Comparison of ENCODE assay signal across 8 mouse cellular contexts in genomic region chr11:59226787-59227603, GRCm38 (mm10). TPM values are rescaled to one million over a fixed set of nuclear protein-coding genes. Genes with fewer than 3 reads are reported as not detected.
DNase-seq lines count a peak whose midpoint lies in the region; ATAC-seq and TF ChIP-seq lines count a peak whose summit lies in the region.

No protein-coding gene starts in this region.

- H3K9ac ChIP-seq in lung, embryonic 14.5 days: peak overlapping the region; percentile 100
- peak overlapping the region; percentile 97 for H3K9ac ChIP-seq in embryonic facial prominence, embryonic 12.5 days
- H3K9ac ChIP-seq in lung, embryonic 15.5 days: peak overlapping the region; percentile 99
- H3K9ac ChIP-seq in stomach, postnatal 0 days (ENCODE audit: low read length): peak overlapping the region; percentile 100

- DNase-seq in lung, embryonic 14.5 days: peak; percentile 52
- no peak for DNase-seq in lung, postnatal 14 days
- peak; percentile 60 for DNase-seq in induced T-regulatory cell, adult 2 months (ENCODE audit: low read depth)
- peak; percentile 29 for DNase-seq in stomach, postnatal 0 days (ENCODE audit: low spot score)
- no peak for DNase-seq in cerebellum, postnatal 25 days
- DNase-seq in urinary bladder, postnatal 14 days (ENCODE audit: low spot score): no peak

- peak overlapping the region; percentile 100 for H3K4me3 ChIP-seq in lung, embryonic 14.5 days (ENCODE audit: low read depth, low read length)
- H3K4me3 ChIP-seq in embryonic facial prominence, embryonic 12.5 days: peak overlapping the region; percentile 77
- peak overlapping the region; percentile 96 for H3K4me3 ChIP-seq in lung, embryonic 15.5 days
- peak overlapping the region; percentile 100 for H3K4me3 ChIP-seq in stomach, postnatal 0 days (ENCODE audit: low read depth, low read length)

- H3K36me3 ChIP-seq in lung, embryonic 14.5 days (ENCODE audit: insufficient read depth): peaks cover 15% of the 10 kb centered on the region; the same call in 1 of the 2 replicates
- H3K36me3 ChIP-seq in embryonic facial prominence, embryonic 12.5 days: no peaks in the 10 kb centered on the region
- no peaks in the 10 kb centered on the region for H3K36me3 ChIP-seq in lung, embryonic 15.5 days
- H3K36me3 ChIP-seq in stomach, postnatal 0 days (ENCODE audit: control insufficient read depth, insufficient read depth, low read length): no peaks in the 10 kb centered on the region

- no peak for TF ChIP-seq EP300 in stomach, postnatal 0 days (optimal IDR thresholded peaks at IDR 0.05)

- H3K9me3 ChIP-seq in lung, embryonic 14.5 days (ENCODE audit: low read depth, low read length): no peaks in the 10 kb centered on the region
- no peaks in the 10 kb centered on the region for H3K9me3 ChIP-seq in embryonic facial prominence, embryonic 12.5 days
- no peaks in the 10 kb centered on the region for H3K9me3 ChIP-seq in lung, embryonic 15.5 days
- H3K9me3 ChIP-seq in stomach, postnatal 0 days (ENCODE audit: control insufficient read depth, low read length): no peaks in the 10 kb centered on the region

- 1% methylated on average over 21 of the region's 21 CpGs for WGBS in lung, embryonic 14.5 days
- WGBS in embryonic facial prominence, embryonic 12.5 days: 4% methylated on average over 21 of the region's 21 CpGs
- 2% methylated on average over 21 of the region's 21 CpGs for WGBS in lung, embryonic 15.5 days
- 2% methylated on average over 21 of the region's 21 CpGs for WGBS in stomach, postnatal 0 days

- H3K27me3 ChIP-seq in lung, embryonic 14.5 days (ENCODE audit: insufficient read depth, low read length): no peaks in the 10 kb centered on the region
- no peaks in the 10 kb centered on the region for H3K27me3 ChIP-seq in embryonic facial prominence, embryonic 12.5 days
- no peaks in the 10 kb centered on the region for H3K27me3 ChIP-seq in lung, embryonic 15.5 days
- no peaks in the 10 kb centered on the region for H3K27me3 ChIP-seq in stomach, postnatal 0 days (ENCODE audit: control insufficient read depth, insufficient read depth, low read length)

- H3K4me1 ChIP-seq in lung, embryonic 14.5 days (ENCODE audit: insufficient read depth): peaks cover 22% of the 10 kb centered on the region
- H3K4me1 ChIP-seq in embryonic facial prominence, embryonic 12.5 days: peaks cover 35% of the 10 kb centered on the region
- H3K4me1 ChIP-seq in lung, embryonic 15.5 days: peaks cover 48% of the 10 kb centered on the region
- peaks cover 14% of the 10 kb centered on the region for H3K4me1 ChIP-seq in stomach, postnatal 0 days (replicated peaks; ENCODE audit: control insufficient read depth, insufficient read depth)

- TF ChIP-seq CTCF in lung, embryonic 14.5 days (IDR thresholded peaks at IDR 0.05; ENCODE audit: low read depth): 0 out of 2 replicates have a peak, but pooled peaks have one; percentile 2
- 0 out of 2 replicates have a peak, but pooled peaks have one; percentile 14 for TF ChIP-seq CTCF in stomach, postnatal 0 days (IDR thresholded peaks at IDR 0.05; ENCODE audit: low read depth)

- no peak for ATAC-seq in lung, embryonic 14.5 days (ENCODE audit: insufficient read depth)
- no peak for ATAC-seq in embryonic facial prominence, embryonic 12.5 days (ENCODE audit: insufficient number of reproducible peaks, insufficient read depth, low FRiP score, low TSS enrichment)
- ATAC-seq in lung, embryonic 15.5 days (ENCODE audit: borderline replicate concordance, extremely low read depth, low FRiP score, low TSS enrichment): no peak
- no peak for ATAC-seq in stomach, postnatal 0 days (ENCODE audit: low FRiP score, low TSS enrichment)

- H3K27ac ChIP-seq in lung, embryonic 14.5 days (ENCODE audit: low read depth): peak overlapping the region; percentile 98
- peak overlapping the region; percentile 97 for H3K27ac ChIP-seq in embryonic facial prominence, embryonic 12.5 days
- peak overlapping the region; percentile 99 for H3K27ac ChIP-seq in lung, embryonic 15.5 days
- peak overlapping the region; percentile 99 for H3K27ac ChIP-seq in stomach, postnatal 0 days (replicated peaks)

- peak overlapping the region; percentile 87 for H3K4me2 ChIP-seq in lung, embryonic 14.5 days
- H3K4me2 ChIP-seq in embryonic facial prominence, embryonic 12.5 days (replicated peaks): peak overlapping the region; percentile 72
- H3K4me2 ChIP-seq in lung, embryonic 15.5 days: peak overlapping the region; percentile 73
- H3K4me2 ChIP-seq in stomach, postnatal 0 days (replicated peaks; ENCODE audit: low read depth): peak overlapping the region; percentile 83

RNA-seq across cellular contexts. Expression of gene Arf1, which starts 1.1 kb away (rescaled TPM):
- polyA plus RNA-seq in lung, embryonic 14.5 days (2014; fragmentation: Nextera tagmentation; extraction: Ambion mirVana): 687 and 693 TPM in 2 replicates
- 637 TPM in 2 replicates for polyA plus RNA-seq in embryonic facial prominence, embryonic 12.5 days (2016; fragmentation: Nextera tagmentation; extraction: Ambion mirVana)
- 724 and 743 TPM in 2 replicates for polyA plus RNA-seq in lung, embryonic 15.5 days (2015; fragmentation: Nextera tagmentation; extraction: Ambion mirVana)
- 536 and 549 TPM in 2 replicates for polyA plus RNA-seq in stomach, postnatal 0 days (2015; fragmentation: Nextera tagmentation; extraction: Ambion mirVana)

RNA-seq across cellular contexts. Expression of gene 2310033P09Rik, which starts 18.9 kb away (rescaled TPM):
- polyA plus RNA-seq in lung, embryonic 14.5 days (2014; fragmentation: Nextera tagmentation; extraction: Ambion mirVana): 32.5 and 32.9 TPM in 2 replicates
- 36.2 and 40.5 TPM in 2 replicates for polyA plus RNA-seq in embryonic facial prominence, embryonic 12.5 days (2016; fragmentation: Nextera tagmentation; extraction: Ambion mirVana)
- polyA plus RNA-seq in lung, embryonic 15.5 days (2015; fragmentation: Nextera tagmentation; extraction: Ambion mirVana): 31.9 and 32.3 TPM in 2 replicates
- 21.3 and 21.5 TPM in 2 replicates for polyA plus RNA-seq in stomach, postnatal 0 days (2015; fragmentation: Nextera tagmentation; extraction: Ambion mirVana)

RNA-seq across cellular contexts. Expression of gene Mrpl55, which starts 24.7 kb away (rescaled TPM):
- 89.9 and 100 TPM in 2 replicates for polyA plus RNA-seq in lung, embryonic 14.5 days (2014; fragmentation: Nextera tagmentation; extraction: Ambion mirVana)
- polyA plus RNA-seq in embryonic facial prominence, embryonic 12.5 days (2016; fragmentation: Nextera tagmentation; extraction: Ambion mirVana): 90.9 and 98.5 TPM in 2 replicates
- 89.6 and 92.6 TPM in 2 replicates for polyA plus RNA-seq in lung, embryonic 15.5 days (2015; fragmentation: Nextera tagmentation; extraction: Ambion mirVana)
- 90.3 and 90.9 TPM in 2 replicates for polyA plus RNA-seq in stomach, postnatal 0 days (2015; fragmentation: Nextera tagmentation; extraction: Ambion mirVana)

RNA-seq across cellular contexts. Expression of gene Guk1, which starts 35.0 kb away (rescaled TPM):
- 140 and 141 TPM in 2 replicates for polyA plus RNA-seq in lung, embryonic 14.5 days (2014; fragmentation: Nextera tagmentation; extraction: Ambion mirVana)
- 124 and 125 TPM in 2 replicates for polyA plus RNA-seq in embryonic facial prominence, embryonic 12.5 days (2016; fragmentation: Nextera tagmentation; extraction: Ambion mirVana)
- 131 and 141 TPM in 2 replicates for polyA plus RNA-seq in lung, embryonic 15.5 days (2015; fragmentation: Nextera tagmentation; extraction: Ambion mirVana)
- polyA plus RNA-seq in stomach, postnatal 0 days (2015; fragmentation: Nextera tagmentation; extraction: Ambion mirVana): 176 and 182 TPM in 2 replicates

RNA-seq across cellular contexts. Expression of gene Gjc2, which starts 44.0 kb away (rescaled TPM):
- polyA plus RNA-seq in lung, embryonic 14.5 days (2014; fragmentation: Nextera tagmentation; extraction: Ambion mirVana): 0.16 and 0.34 TPM in 2 replicates
- polyA plus RNA-seq in embryonic facial prominence, embryonic 12.5 days (2016; fragmentation: Nextera tagmentation; extraction: Ambion mirVana): 0.50 and 1.00 TPM in 2 replicates
- 0.56 and 0.60 TPM in 2 replicates for polyA plus RNA-seq in lung, embryonic 15.5 days (2015; fragmentation: Nextera tagmentation; extraction: Ambion mirVana)
- 2.1 and 2.4 TPM in 2 replicates for polyA plus RNA-seq in stomach, postnatal 0 days (2015; fragmentation: Nextera tagmentation; extraction: Ambion mirVana)

Comparison
In these comparisons a context has a peak if more than half of its experiments do, and no peak if none do; other contexts are left out.
1. DNase-seq: peak in lung, embryonic 14.5 days (single experiment), induced T-regulatory cell, adult 2 months (single experiment) and stomach, postnatal 0 days (single experiment); none in lung, postnatal 14 days (single experiment), cerebellum, postnatal 25 days (0 of 2) and urinary bladder, postnatal 14 days (single experiment).
2. Peak in every context shown above with its lines, with median percentiles within 50 percentile points of each other: H3K27ac ChIP-seq, H3K4me2 ChIP-seq, H3K4me3 ChIP-seq and H3K9ac ChIP-seq.